Mouse (Mus musculus): ENCODE data around the gene Spint5.

DNA sequence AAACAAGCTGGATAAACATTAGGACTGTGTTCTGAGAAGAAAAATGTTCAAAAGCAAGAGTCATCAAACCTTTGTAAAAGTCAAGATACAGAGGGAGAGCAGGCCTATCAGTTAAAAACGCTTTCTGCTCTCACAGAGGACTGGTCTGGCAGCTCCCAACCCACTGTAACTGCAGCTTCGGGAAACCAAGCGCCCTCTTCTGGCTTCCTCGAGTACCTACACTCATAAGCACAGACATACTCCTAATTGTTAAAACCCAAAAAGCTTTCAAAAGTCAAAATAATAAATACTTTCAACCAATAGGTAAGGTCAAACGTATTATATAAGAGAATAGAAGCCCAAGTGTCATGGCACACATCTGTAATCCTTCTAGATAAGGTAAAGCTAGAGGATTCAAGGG lies 10.9 kb upstream of the Spint5 start:
- no peak for TF ChIP-seq CTCF (IDR thresholded peaks at IDR 0.05; ENCODE audit: low read depth)
- TF ChIP-seq EP300 (IDR thresholded peaks at IDR 0.05; ENCODE audit: low read depth), result no peak

Measured in heart, postnatal 0 days (tissue).